Mouse (Mus musculus) limb, embryonic 15.5 days (tissue): ENCODE data around the gene Large2. TPM values are rescaled to one million over a fixed set of nuclear protein-coding genes. Genes with fewer than 3 reads are reported as not detected.

Experiments
- ATAC-seq: fragments of 200-750 bp; cut with Nextera tagmentation; 2 replicates; pipeline ENCODE4 v1.8.0; 2017; ENCODE audit warnings: low read depth, moderate TSS enrichment; ENCODE audit not compliant: insufficient number of reproducible peaks, low FRiP score, low TSS enrichment
- H3K27ac ChIP-seq: fragments of 300-500 bp; sonication (generic); 2 replicates; pipeline ENCODE4 v1.5.1; 2015; ENCODE audit warnings: moderate library complexity, mild to moderate bottlenecking, inconsistent platforms
- H3K27me3 ChIP-seq: fragments of 300-500 bp; sonication (generic); 2 replicates; pipeline ENCODE4 v1.6.1; 2015; ENCODE audit warnings: inconsistent platforms
- H3K36me3 ChIP-seq: fragments of 300-500 bp; sonication (generic); 2 replicates; pipeline ENCODE4 v1.6.1; 2015; ENCODE audit warnings: inconsistent platforms
- H3K4me1 ChIP-seq: fragments of 300-500 bp; sonication (generic); 2 replicates; pipeline ENCODE4 v1.6.1; 2015; ENCODE audit warnings: inconsistent platforms
- H3K4me2 ChIP-seq: fragments of 300-500 bp; sonication (generic); 2 replicates; pipeline ENCODE4 v1.6.1; 2015; ENCODE audit warnings: mild to moderate bottlenecking, inconsistent platforms
- H3K4me3 ChIP-seq: fragments of 300-500 bp; sonication (generic); 2 replicates; pipeline ENCODE4 v1.5.1; 2015; ENCODE audit warnings: mild to moderate bottlenecking, inconsistent platforms
- H3K9ac ChIP-seq: fragments of 300-500 bp; sonication (generic); 2 replicates; pipeline ENCODE4 v1.6.1; 2015; ENCODE audit warnings: inconsistent platforms
- H3K9me3 ChIP-seq: fragments of 300-500 bp; sonication (generic); 2 replicates; pipeline ENCODE4 v1.6.1; 2016; ENCODE audit warnings: inconsistent platforms
- WGBS: fragments of 180-500 bp; shearing (Covaris S2); methylation state at CpG from one replicate; pipeline ENCODE4 v1.1.7; 2015; 5-methylcytosine and 5-hydroxymethylcytosine counted together
- microRNA-seq: library from miRNA; unstranded; fragments of <30 nt; microRNA quantifications from one replicate; pipeline ENCODE4, GENCODE M21; 2016
- polyA plus RNA-seq: library from polyadenylated mRNA; unstranded; fragments of >200 nt; fragmentation: Nextera tagmentation; extraction: Ambion mirVana; gene quantifications from 2 replicates; pipeline ENCODE4 v1.2.1, GENCODE M21; 2015

The Large2 gene
- polyA plus RNA-seq, 1 experiment from 2014 or later = 18.4 TPM

GRCm38 (mm10) chr2:92316652-92317051, 58.0 kb downstream of the Large2 start:
- Histone ChIP-seq H3K4me2 (no peak overlapping the region), H3K4me3 (no peak overlapping the region), H3K4me1 (no peaks in the 10 kb centered on the region), H3K27ac (no peak overlapping the region), H3K9me3 (no peaks in the 10 kb centered on the region), H3K27me3 (no peaks in the 10 kb centered on the region), H3K36me3 (peaks cover 8% of the 10 kb centered on the region), H3K9ac (no peak overlapping the region)
- 69% methylated on average over 3 of the region's 3 CpGs for WGBS
- no peak for ATAC-seq

Small RNAs within 50 kb of the gene (microRNA-seq; reads per million reads assigned to microRNA genes)
- not detected for gene Mir7000

Other genes with a start within 250 kb of the Large2 start
- gene Pex16, start 193 bp downstream of the Large2 start, polyA plus RNA-seq = 25.2 and 27.6 TPM in 2 replicates
- 3.5 TPM in 2 replicates for gene 1700029I15Rik, start 7.7 kb upstream of the Large2 start, polyA plus RNA-seq
- gene Mapk8ip1, start 26.4 kb upstream of the Large2 start, polyA plus RNA-seq = 23.8 and 27.0 TPM in 2 replicates
- 40.3 and 41.5 TPM in 2 replicates for gene Cry2, start 59.2 kb upstream of the Large2 start, polyA plus RNA-seq
- 14.8 and 15.6 TPM in 2 replicates for gene Slc35c1, start 85.7 kb upstream of the Large2 start, polyA plus RNA-seq
- 7.8 and 7.9 TPM in 2 replicates for gene Chst1, start 224.8 kb upstream of the Large2 start, polyA plus RNA-seq